Mouse (Mus musculus) forebrain, embryonic 13.5 days (tissue): Measurements from ENCODE around the gene Cd22. TPM values are rescaled to one million over a fixed set of nuclear protein-coding genes. Genes with fewer than 3 reads are reported as not detected.

Experiments used
- ATAC-seq: fragments of 200-750 bp; cut with Nextera tagmentation; 2 replicates; pipeline ENCODE4 v1.8.0; 2017
- H3K27ac ChIP-seq: fragments of 300-500 bp; sonication (generic); 2 replicates; pipeline ENCODE4 v1.5.1; 2015; ENCODE audit warnings: inconsistent platforms, mild to moderate bottlenecking, moderate library complexity
- H3K27me3 ChIP-seq: fragments of 300-500 bp; sonication (generic); 2 replicates; pipeline ENCODE4 v1.6.1; 2015; ENCODE audit warnings: mild to moderate bottlenecking, inconsistent platforms
- H3K36me3 ChIP-seq: fragments of 300-500 bp; sonication (generic); 2 replicates; pipeline ENCODE4 v1.6.1; 2015; ENCODE audit warnings: mild to moderate bottlenecking, inconsistent platforms; ENCODE audit not compliant: poor library complexity, severe bottlenecking
- H3K4me1 ChIP-seq: fragments of 300-500 bp; sonication (generic); 2 replicates; pipeline ENCODE4 v1.6.1; 2015; ENCODE audit warnings: inconsistent platforms
- H3K4me2 ChIP-seq: fragments of 300-500 bp; sonication (generic); 2 replicates; pipeline ENCODE4 v1.6.1; 2015; ENCODE audit warnings: inconsistent platforms, mild to moderate bottlenecking, moderate library complexity
- H3K4me3 ChIP-seq: fragments of 300-500 bp; sonication (generic); 2 replicates; pipeline ENCODE4 v1.5.1; 2015; ENCODE audit warnings: mild to moderate bottlenecking, inconsistent platforms
- H3K9ac ChIP-seq: fragments of 300-500 bp; sonication (generic); 2 replicates; pipeline ENCODE4 v1.6.1; 2015; ENCODE audit warnings: mild to moderate bottlenecking, inconsistent platforms
- H3K9me3 ChIP-seq: fragments of 300-500 bp; sonication (generic); replicated peaks from 2 replicates; pipeline ENCODE4 v1.6.1; 2016; ENCODE audit warnings: inconsistent platforms
- WGBS: fragments of 180-500 bp; shearing (Covaris S2); methylation state at CpG from one replicate; pipeline ENCODE4 v1.1.7; 2015; 5-methylcytosine and 5-hydroxymethylcytosine counted together
- polyA plus RNA-seq: library from polyadenylated mRNA; unstranded; fragments of >200 nt; fragmentation: Nextera tagmentation; extraction: Ambion mirVana; gene quantifications from 2 replicates; pipeline ENCODE4 v1.2.1, GENCODE M21; 2015

Gene Cd22
- polyA plus RNA-seq, 1 experiment from 2014 or later, result not detected

DNA sequence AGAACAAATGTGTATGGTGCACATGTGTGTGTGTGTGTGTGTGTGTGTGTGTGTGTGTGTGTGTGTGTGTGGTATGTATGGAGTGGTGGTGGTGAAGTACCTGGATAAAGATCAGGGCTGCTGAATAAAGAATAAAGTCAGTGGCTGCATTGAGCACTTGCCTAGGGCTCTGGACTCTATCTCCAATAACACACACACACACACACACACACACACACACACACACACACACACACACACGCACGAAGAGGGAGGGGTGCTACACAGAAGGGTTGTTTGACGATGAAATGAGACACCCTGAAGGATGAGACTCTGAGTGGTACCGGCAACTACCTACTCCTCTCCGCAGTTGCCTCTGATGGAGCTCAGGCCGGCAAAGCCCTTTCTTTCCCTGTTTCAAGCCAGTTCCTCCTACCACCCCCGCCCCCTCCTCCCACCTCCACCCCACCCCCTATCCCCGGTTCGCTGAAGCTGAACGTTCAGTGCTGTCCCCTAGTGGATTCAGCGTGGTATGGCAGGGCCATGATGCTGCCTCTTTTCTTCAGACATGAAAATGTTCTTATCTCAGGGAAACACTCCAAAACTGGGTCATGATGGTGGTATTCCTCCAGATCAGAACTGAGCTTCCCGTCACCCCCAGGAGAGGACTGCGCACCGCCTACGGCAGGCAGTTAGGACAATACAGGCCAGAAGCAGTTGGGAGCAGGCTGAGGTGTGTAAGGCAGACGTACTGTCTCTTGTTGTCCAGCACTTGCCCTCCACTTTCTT lies 20.3 kb downstream of the Cd22 start:
- Histone ChIP-seq H3K27me3 (peaks cover 13% of the 10 kb centered on the region; the same call in 1 of the 2 replicates), H3K4me3 (peak overlapping the region; percentile 27; the same call in 1 of the 2 replicates), H3K4me2 (peak overlapping the region; percentile 51), H3K27ac (no peak overlapping the region), H3K9me3 (no peaks in the 10 kb centered on the region), H3K4me1 (no peaks in the 10 kb centered on the region), H3K9ac (no peak overlapping the region), H3K36me3 (no peaks in the 10 kb centered on the region)
- ATAC-seq, result peak; percentile 71
- WGBS, result 7% methylated on average over 14 of the region's 16 CpGs

DNA sequence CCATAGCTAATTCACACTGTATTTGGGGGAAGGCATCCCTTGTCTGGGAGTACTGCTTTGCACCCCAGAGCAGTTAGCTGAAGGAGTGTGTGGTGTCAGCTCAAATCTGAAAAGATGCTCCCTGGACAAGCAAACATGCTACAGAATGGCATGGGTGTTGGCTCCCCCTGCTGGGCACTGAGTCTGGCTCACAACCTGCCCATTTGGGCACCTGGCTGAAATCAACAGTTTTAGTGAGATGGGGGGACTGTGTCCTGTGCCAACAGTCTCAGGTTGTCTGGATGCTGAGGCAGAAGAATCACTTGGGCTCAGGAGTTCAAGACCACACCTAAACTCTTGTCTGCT lies 20.9 kb downstream of the Cd22 start:
- H3K9ac ChIP-seq, result no peak overlapping the region
- H3K4me3 ChIP-seq, result no peak overlapping the region
- H3K27me3 ChIP-seq, result peaks cover 13% of the 10 kb centered on the region; the same call in 1 of the 2 replicates
- ATAC-seq, result peak; percentile 48; the same call in 1 of the 2 replicates
- no peaks in the 10 kb centered on the region for H3K4me1 ChIP-seq
- no peak overlapping the region for H3K27ac ChIP-seq
- H3K36me3 ChIP-seq, result no peaks in the 10 kb centered on the region
- no peak overlapping the region for H3K4me2 ChIP-seq
- no peaks in the 10 kb centered on the region for H3K9me3 ChIP-seq

- Histone ChIP-seq H3K4me1 (no peaks in the 10 kb centered on the region), H3K4me2 (no peak overlapping the region), H3K9me3 (no peaks in the 10 kb centered on the region), H3K9ac (peak overlapping the region; percentile 34; the same call in 1 of the 2 replicates), H3K27ac (no peak overlapping the region), H3K36me3 (no peaks in the 10 kb centered on the region), H3K4me3 (no peak overlapping the region), H3K27me3 (peaks cover 13% of the 10 kb centered on the region; the same call in 1 of the 2 replicates)
- WGBS, result 74% methylated on average over 1 of the region's 1 CpGs
- no peak for ATAC-seq
Measured at GRCm38 (mm10) chr7:30857746-30858145, 22.4 kb downstream of the Cd22 start.

DNA sequence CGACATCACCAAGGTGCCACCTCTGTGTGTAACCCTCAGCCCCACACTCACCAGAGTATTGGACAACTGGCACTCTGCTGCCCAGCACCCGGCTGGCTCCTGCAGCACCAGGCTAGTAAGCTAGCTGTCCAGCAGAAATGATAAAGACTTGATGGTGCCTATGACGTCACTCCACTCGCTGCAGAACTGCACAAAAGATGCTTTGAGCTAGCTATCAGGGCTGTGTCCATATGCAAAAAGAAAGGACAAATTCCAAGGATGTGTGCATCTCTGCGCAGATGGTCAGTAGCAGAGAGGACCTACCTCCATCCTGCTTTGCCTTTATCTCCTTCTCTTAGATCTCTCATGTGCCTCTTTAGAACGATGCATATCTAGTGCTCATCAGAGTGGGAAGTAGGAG lies 24.1 kb downstream of the Cd22 start, which contains the start of gene Ffar3:
TSS of gene Ffar3 (minus strand) at position 101 of the 400 bp plus-strand sequence.
- WGBS, result 86% methylated on average over 6 of the region's 6 CpGs
- Histone ChIP-seq H3K4me3 (no peak within 1 kb of the TSS), H3K9me3 (no peaks in the 10 kb centered on the region), H3K27me3 (peaks cover 13% of the 10 kb centered on the region; the same call in 1 of the 2 replicates), H3K27ac (no peak within 1 kb of the TSS), H3K9ac (no peak within 1 kb of the TSS), H3K36me3 (no peaks in the 10 kb centered on the region), H3K4me2 (no peak within 1 kb of the TSS), H3K4me1 (no peaks in the 10 kb centered on the region)
- no peak for ATAC-seq

DNA sequence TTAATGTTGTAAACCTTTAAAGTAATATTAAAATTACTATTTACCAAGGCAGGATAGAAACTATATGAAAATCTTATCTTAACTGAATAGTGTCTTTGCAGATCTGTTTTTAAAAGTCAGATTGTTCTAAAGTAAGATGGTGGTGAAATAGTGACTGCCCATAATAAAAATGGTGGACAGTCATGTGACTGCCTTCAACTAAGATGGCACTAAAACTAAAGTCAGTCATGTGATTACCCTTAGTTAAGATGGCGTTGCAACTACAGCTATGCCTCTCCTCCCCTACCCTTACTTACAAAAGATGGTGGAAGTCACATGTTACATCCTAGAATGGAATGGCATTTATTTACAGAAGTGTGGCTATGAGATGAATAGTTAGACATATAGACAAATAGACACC lies 28.7 kb downstream of the Cd22 start:
- Histone ChIP-seq H3K36me3 (no peaks in the 10 kb centered on the region), H3K4me3 (no peak overlapping the region), H3K4me1 (no peaks in the 10 kb centered on the region), H3K9ac (no peak overlapping the region), H3K9me3 (no peaks in the 10 kb centered on the region), H3K27ac (no peak overlapping the region), H3K27me3 (peaks cover 8% of the 10 kb centered on the region; the same call in 1 of the 2 replicates), H3K4me2 (no peak overlapping the region)
- 87% methylated on average over 1 of the region's 1 CpGs for whole genome bisulfite sequencing
- no peak for ATAC-seq

DNA sequence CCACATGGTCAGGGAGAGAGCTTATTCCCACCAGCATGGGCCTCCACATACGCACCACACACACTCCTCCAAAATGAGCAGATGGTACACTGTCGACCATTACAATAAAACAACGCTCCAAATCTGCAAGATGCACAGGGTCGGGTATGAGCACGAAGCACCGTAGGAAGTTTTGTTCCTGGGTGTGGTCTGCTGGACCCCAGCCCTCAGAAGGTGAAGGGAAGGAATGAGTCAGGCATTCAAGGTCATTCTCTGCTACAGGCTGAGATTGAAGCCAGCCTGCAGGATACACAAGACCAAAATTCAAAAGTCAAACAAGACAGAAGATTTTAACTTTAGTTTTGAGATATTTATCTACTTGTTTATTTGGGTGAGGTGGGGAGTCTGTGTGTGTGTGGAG lies 32.2 kb downstream of the Cd22 start:
- Histone ChIP-seq H3K4me1 (no peaks in the 10 kb centered on the region), H3K9ac (no peak overlapping the region), H3K27me3 (no peaks in the 10 kb centered on the region), H3K27ac (no peak overlapping the region), H3K4me3 (no peak overlapping the region), H3K4me2 (no peak overlapping the region), H3K9me3 (no peaks in the 10 kb centered on the region), H3K36me3 (no peaks in the 10 kb centered on the region)
- WGBS, result 85% methylated on average over 6 of the region's 6 CpGs
- no peak for ATAC-seq

DNA sequence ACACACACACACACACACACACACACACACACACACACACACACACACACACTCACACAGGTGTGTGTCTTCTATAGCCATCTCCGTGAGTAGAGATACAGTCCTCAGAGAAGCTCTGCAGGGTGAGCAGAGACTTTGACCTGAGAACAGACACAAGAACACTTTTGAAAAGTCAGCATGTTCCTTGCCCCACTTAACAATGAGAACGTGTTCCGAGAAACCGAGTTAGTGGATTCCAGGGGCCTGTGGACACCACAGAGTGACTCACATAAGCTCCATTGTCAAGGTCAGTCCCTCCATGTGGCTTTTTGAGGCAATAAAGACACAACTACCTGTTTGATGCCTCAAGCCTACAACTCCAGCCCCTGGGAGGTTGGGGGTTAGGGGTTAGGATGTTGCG lies 32.8 kb downstream of the Cd22 start:
- no peaks in the 10 kb centered on the region for H3K9me3 ChIP-seq
- no peaks in the 10 kb centered on the region for H3K36me3 ChIP-seq
- no peaks in the 10 kb centered on the region for H3K4me1 ChIP-seq
- H3K4me2 ChIP-seq, result no peak overlapping the region
- no peaks in the 10 kb centered on the region for H3K27me3 ChIP-seq
- no peak for ATAC-seq
- H3K4me3 ChIP-seq, result no peak overlapping the region
- WGBS, result 82% methylated on average over 5 of the region's 5 CpGs
- no peak overlapping the region for H3K27ac ChIP-seq
- H3K9ac ChIP-seq, result no peak overlapping the region

- Histone ChIP-seq H3K9me3 (no peaks in the 10 kb centered on the region), H3K27me3 (no peaks in the 10 kb centered on the region), H3K36me3 (no peaks in the 10 kb centered on the region), H3K9ac (no peak overlapping the region), H3K27ac (no peak overlapping the region), H3K4me1 (no peaks in the 10 kb centered on the region), H3K4me2 (no peak overlapping the region), H3K4me3 (no peak overlapping the region)
- ATAC-seq, result no peak
- 87% methylated on average over 2 of the region's 2 CpGs for WGBS
Measured at GRCm38 (mm10) chr7:30846505-30847053, 33.6 kb downstream of the Cd22 start.

DNA sequence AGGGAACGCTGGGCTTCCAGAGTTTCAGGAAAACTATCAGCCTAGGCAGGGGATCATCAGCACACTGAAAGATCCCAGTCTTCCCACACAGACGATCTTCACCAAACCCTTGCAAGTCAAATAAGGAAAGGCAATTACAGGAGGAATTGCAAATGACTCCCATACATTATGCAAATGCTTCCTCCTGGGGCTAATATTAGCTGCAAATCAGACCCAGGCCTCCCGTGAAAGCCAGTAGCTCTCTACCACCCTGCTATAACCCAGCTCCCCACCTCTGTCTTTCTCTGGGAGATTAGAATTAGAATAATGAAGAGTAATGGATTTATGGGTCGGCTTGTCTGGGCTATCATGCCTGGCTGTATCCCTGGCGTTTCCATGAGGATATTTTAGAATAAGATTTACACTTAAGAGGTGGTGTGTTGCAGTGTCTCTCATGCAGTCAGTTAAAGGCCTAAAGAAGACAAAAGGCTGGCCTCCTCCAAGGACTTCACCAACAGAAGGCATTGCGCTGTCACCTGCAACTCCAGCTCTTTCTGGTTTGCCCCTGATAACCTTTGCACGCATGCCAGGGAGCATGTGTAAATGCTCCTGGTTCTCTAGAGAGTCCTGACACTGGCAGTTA lies 35.4 kb downstream of the Cd22 start:
- H3K27ac ChIP-seq, result peak overlapping the region; percentile 6
- WGBS, result 37% methylated on average over 7 of the region's 7 CpGs
- no peak overlapping the region for H3K4me3 ChIP-seq
- ATAC-seq, result no peak
- H3K9ac ChIP-seq, result no peak overlapping the region
- no peaks in the 10 kb centered on the region for H3K27me3 ChIP-seq
- H3K36me3 ChIP-seq, result no peaks in the 10 kb centered on the region
- H3K9me3 ChIP-seq, result no peaks in the 10 kb centered on the region
- H3K4me1 ChIP-seq, result no peaks in the 10 kb centered on the region
- no peak overlapping the region for H3K4me2 ChIP-seq

DNA sequence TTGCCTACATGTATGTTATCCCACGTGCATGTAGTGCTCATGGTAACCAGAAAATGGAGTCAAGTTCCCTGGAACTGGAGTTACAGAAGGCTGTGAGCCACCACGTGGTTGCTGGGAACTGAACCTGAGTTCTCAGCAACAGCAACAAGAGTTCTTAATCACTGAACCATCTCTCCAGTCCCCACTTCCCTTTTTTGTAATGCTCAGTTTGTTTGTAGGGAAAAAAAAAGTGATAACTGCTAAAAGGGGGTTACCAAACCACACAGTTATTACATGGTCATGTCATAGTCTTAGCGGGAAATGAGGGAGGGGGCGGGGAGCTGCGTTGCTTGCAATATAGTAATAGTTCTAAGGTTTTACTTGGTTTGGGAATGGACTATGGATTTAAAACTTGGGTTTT lies 38.0 kb downstream of the Cd22 start:
- Histone ChIP-seq H3K4me3 (no peak overlapping the region), H3K4me1 (no peaks in the 10 kb centered on the region), H3K27ac (no peak overlapping the region), H3K4me2 (no peak overlapping the region), H3K27me3 (no peaks in the 10 kb centered on the region), H3K36me3 (no peaks in the 10 kb centered on the region), H3K9ac (no peak overlapping the region), H3K9me3 (no peaks in the 10 kb centered on the region)
- ATAC-seq, result no peak
- 89% methylated on average over 5 of the region's 5 CpGs for WGBS

- no peak for ATAC-seq
- H3K27ac ChIP-seq, result no peak overlapping the region
- H3K4me3 ChIP-seq, result no peak overlapping the region
- H3K36me3 ChIP-seq, result no peaks in the 10 kb centered on the region
- H3K27me3 ChIP-seq, result no peaks in the 10 kb centered on the region
- no peaks in the 10 kb centered on the region for H3K9me3 ChIP-seq
- no peak overlapping the region for H3K9ac ChIP-seq
- no peak overlapping the region for H3K4me2 ChIP-seq
- H3K4me1 ChIP-seq, result no peaks in the 10 kb centered on the region
- 76% methylated on average over 4 of the region's 4 CpGs for WGBS
Measured at GRCm38 (mm10) chr7:30841379-30841778, 38.8 kb downstream of the Cd22 start.

GRCm38 (mm10) chr7:30840306-30840705 lies 39.8 kb downstream of the Cd22 start:
- Histone ChIP-seq H3K9me3 (no peaks in the 10 kb centered on the region), H3K4me2 (no peak overlapping the region), H3K27ac (no peak overlapping the region), H3K4me3 (no peak overlapping the region), H3K4me1 (no peaks in the 10 kb centered on the region), H3K9ac (no peak overlapping the region), H3K36me3 (no peaks in the 10 kb centered on the region), H3K27me3 (no peaks in the 10 kb centered on the region)
- WGBS, result 76% methylated on average over 3 of the region's 3 CpGs
- no peak for ATAC-seq
